Mouse (Mus musculus) thymus, postnatal 14 days (tissue): ENCODE measurements around the gene Tssk1.

Experiments used
- DNase-seq: peaks from one replicate; pipeline ENCODE4 v3.0.0; 2021

The Tssk1 gene

GRCm38 (mm10) chr16:17893923-17894322 is at the start of gene Tssk1:
TSS of gene Tssk1 (plus strand) at chr16:17894223.
- no peak for DNase-seq

- DNase-seq: no peak
Measured at GRCm38 (mm10) chr16:17848431-17848830, 45.6 kb upstream of the Tssk1 start.

GRCm38 (mm10) chr16:17848928-17849327 is 45.1 kb upstream of the Tssk1 start:
- DNase-seq: peak; percentile 48

GRCm38 (mm10) chr16:17849486-17849885 is 44.5 kb upstream of the Tssk1 start:
- DNase-seq: no peak

- no peak for DNase-seq
Measured at GRCm38 (mm10) chr16:17851331-17851730, 42.7 kb upstream of the Tssk1 start.

- DNase-seq: no peak
Measured at GRCm38 (mm10) chr16:17851860-17852259, 42.2 kb upstream of the Tssk1 start.

- no peak for DNase-seq
Measured at GRCm38 (mm10) chr16:17853263-17853662, 40.8 kb upstream of the Tssk1 start.

GRCm38 (mm10) chr16:17857157-17857556 is 36.9 kb upstream of the Tssk1 start:
- DNase-seq: no peak

- DNase-seq: peak; percentile 30
Measured at GRCm38 (mm10) chr16:17858592-17858991, 35.4 kb upstream of the Tssk1 start.

GRCm38 (mm10) chr16:17865293-17865692 is 28.7 kb upstream of the Tssk1 start:
- DNase-seq: no peak

GRCm38 (mm10) chr16:17865770-17866169 is 28.3 kb upstream of the Tssk1 start:
- DNase-seq: no peak

- no peak for DNase-seq
Measured at GRCm38 (mm10) chr16:17871248-17871647, 22.8 kb upstream of the Tssk1 start.

GRCm38 (mm10) chr16:17872995-17873394 is 21.0 kb upstream of the Tssk1 start:
- no peak for DNase-seq

GRCm38 (mm10) chr16:17875174-17875573 is 18.8 kb upstream of the Tssk1 start:
- DNase-seq: no peak

GRCm38 (mm10) chr16:17876096-17876495 is 17.9 kb upstream of the Tssk1 start:
- DNase-seq: no peak

GRCm38 (mm10) chr16:17879571-17879970 is 14.5 kb upstream of the Tssk1 start:
- no peak for DNase-seq

GRCm38 (mm10) chr16:17882196-17882595 is 11.8 kb upstream of the Tssk1 start:
- DNase-seq: no peak

- no peak for DNase-seq
Measured at GRCm38 (mm10) chr16:17884116-17884515, 9.9 kb upstream of the Tssk1 start.

- DNase-seq: no peak
Measured at GRCm38 (mm10) chr16:17889689-17890341, 4.2 kb upstream of the Tssk1 start.

GRCm38 (mm10) chr16:17890342-17890727 is 3.7 kb upstream of the Tssk1 start:
- peak; percentile 15 for DNase-seq

GRCm38 (mm10) chr16:17890917-17891566 is 3.0 kb upstream of the Tssk1 start:
- DNase-seq: no peak

- peak; percentile 100 for DNase-seq
Measured at GRCm38 (mm10) chr16:17891567-17891959, 2.5 kb upstream of the Tssk1 start, which contains the start of gene Gm20518. TSS of gene Gm20518 (minus strand) at chr16:17891671.

- no peak for DNase-seq
Measured at GRCm38 (mm10) chr16:17892606-17893005, 1.4 kb upstream of the Tssk1 start.

GRCm38 (mm10) chr16:17896091-17896490 is 2.1 kb downstream of the Tssk1 start:
- DNase-seq: no peak

- DNase-seq: no peak
Measured at GRCm38 (mm10) chr16:17898462-17898861, 4.4 kb downstream of the Tssk1 start, which contains the start of the genes Dgcr2 and Tssk2. TSS of gene Dgcr2 (minus strand) at chr16:17898562. TSS of gene Tssk2 (plus strand) at chr16:17898637.
